Mouse (Mus musculus) stomach, embryonic 16.5 days (tissue): ENCODE data around the gene Ltbp1. TPM values are rescaled to one million over a fixed set of nuclear protein-coding genes. Genes with fewer than 3 reads are reported as not detected.

Experiments used
- ATAC-seq: fragments of 200-750 bp; cut with Nextera tagmentation; 2 replicates; pipeline ENCODE4 v1.8.0; 2017; ENCODE audit warnings: moderate number of reproducible peaks, moderate TSS enrichment; ENCODE audit not compliant: insufficient read depth, low FRiP score
- H3K27ac ChIP-seq: fragments of 300-500 bp; sonication (generic); 2 replicates; pipeline ENCODE4 v1.5.1; 2014; ENCODE audit warnings: low read length
- H3K27me3 ChIP-seq: fragments of 300-500 bp; sonication (generic); 2 replicates; pipeline ENCODE4 v1.6.1; 2014; ENCODE audit warnings: low read length, control low read depth, mixed read lengths; ENCODE audit not compliant: control insufficient read depth, insufficient read depth
- H3K36me3 ChIP-seq: fragments of 300-500 bp; sonication (generic); 2 replicates; pipeline ENCODE4 v1.6.1; 2014; ENCODE audit warnings: low read length; ENCODE audit not compliant: control insufficient read depth, insufficient read depth
- H3K4me1 ChIP-seq: fragments of 300-500 bp; sonication (generic); 2 replicates; pipeline ENCODE4 v1.6.1; 2014; ENCODE audit warnings: low read length, control low read depth, mixed read lengths; ENCODE audit not compliant: control insufficient read depth, insufficient read depth
- H3K4me2 ChIP-seq: fragments of 300-500 bp; sonication (generic); 2 replicates; pipeline ENCODE4 v1.6.1; 2014; ENCODE audit warnings: low read depth, low read length, mixed read lengths
- H3K4me3 ChIP-seq: fragments of 300-500 bp; sonication (generic); replicated peaks from 2 replicates; pipeline ENCODE4 v1.5.1; 2014; ENCODE audit warnings: mild to moderate bottlenecking, low read length
- H3K9ac ChIP-seq: fragments of 300-500 bp; sonication (generic); 2 replicates; pipeline ENCODE4 v1.6.1; 2014; ENCODE audit warnings: low read length
- H3K9me3 ChIP-seq: fragments of 300-500 bp; sonication (generic); replicated peaks from 2 replicates; pipeline ENCODE4 v1.6.1; 2016; ENCODE audit warnings: low read length, control low read depth; ENCODE audit not compliant: control insufficient read depth
- WGBS: fragments of 180-500 bp; shearing (Covaris S2); extraction: QIAGEN DNeasy Blood & Tissue Kit; methylation state at CpG from one replicate; pipeline ENCODE4 v1.1.7; 2014; 5-methylcytosine and 5-hydroxymethylcytosine counted together
- polyA plus RNA-seq: library from polyadenylated mRNA; unstranded; fragments of >200 nt; fragmentation: Nextera tagmentation; extraction: Ambion mirVana; gene quantifications from 2 replicates; pipeline ENCODE4 v1.2.1, GENCODE M21; 2015

The Ltbp1 gene
- polyA plus RNA-seq, 1 experiment from 2014 or later: 30.1 TPM

DNA sequence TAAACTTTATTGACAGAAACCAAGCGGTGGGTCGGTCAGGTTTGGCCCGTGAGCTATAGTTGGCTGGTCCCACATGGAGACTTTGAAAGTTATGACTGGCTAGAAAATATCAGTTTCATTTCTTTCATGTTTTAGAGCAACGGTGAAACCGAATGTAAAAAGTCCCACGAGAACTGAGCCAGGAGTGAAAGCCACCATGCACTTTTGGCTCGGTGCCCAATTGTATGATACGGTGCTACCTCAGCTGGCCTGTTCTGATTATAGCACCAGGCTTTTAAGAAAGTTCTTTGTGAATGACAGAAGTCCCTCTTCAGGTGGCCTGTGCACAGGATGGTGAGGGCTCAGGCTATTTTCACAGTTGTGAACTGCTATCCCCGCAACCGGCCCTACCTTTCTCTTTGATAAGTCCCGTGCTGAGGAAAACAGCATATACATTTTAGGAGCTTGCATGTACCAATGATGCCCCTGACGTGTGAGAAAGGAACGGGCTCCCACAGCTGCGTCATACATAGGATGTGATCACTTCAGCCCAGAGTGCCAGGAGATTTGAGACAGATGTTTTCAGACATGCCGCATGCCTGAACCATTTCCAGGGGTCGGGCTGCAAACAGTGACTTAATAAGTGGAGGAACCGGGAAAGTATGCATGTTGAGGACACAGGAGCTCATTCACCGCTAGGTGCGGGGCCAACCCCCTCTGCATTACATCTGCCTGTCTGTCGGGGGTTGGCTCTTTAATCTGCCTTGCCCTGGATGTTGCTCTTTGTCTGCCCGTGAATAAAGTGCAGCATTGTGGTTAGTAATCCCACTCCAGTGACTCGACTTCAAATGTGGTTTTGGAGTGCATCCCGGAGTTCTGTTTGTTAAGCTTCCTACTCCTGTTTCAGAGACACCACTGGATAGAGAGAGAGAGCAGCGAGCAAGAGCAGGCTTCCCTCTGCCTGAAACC is 172.8 kb downstream of the Ltbp1 start:
- ATAC-seq: peak; percentile 60
- no peaks in the 10 kb centered on the region for H3K9me3 ChIP-seq
- H3K9ac ChIP-seq: no peak overlapping the region
- H3K4me3 ChIP-seq: peak overlapping the region; percentile 24
- WGBS: 42% methylated on average over 24 of the region's 24 CpGs
- no peaks in the 10 kb centered on the region for H3K36me3 ChIP-seq
- H3K4me2 ChIP-seq: peak overlapping the region; percentile 49
- H3K27me3 ChIP-seq: no peaks in the 10 kb centered on the region
- H3K27ac ChIP-seq: peak overlapping the region; percentile 72
- peaks cover 19% of the 10 kb centered on the region for H3K4me1 ChIP-seq

DNA sequence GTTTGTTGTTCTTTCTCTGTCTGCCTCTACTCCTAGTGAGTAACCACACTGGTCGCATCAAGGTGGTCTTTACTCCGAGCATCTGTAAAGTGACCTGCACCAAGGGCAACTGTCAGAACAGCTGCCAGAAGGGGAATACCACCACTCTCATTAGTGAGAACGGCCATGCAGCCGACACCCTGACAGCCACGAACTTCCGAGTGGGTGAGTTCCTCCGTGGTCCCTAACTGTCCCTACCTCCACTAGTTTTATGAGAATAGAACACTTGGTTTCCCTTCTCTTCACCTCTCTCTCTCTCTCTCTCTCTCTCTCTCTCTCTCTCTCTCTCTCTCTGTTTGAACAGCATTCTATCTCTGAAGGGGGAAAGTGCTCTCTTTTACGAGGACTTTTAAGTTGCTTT is 173.6 kb downstream of the Ltbp1 start:
- peak overlapping the region; percentile 72 for H3K27ac ChIP-seq
- H3K9ac ChIP-seq: peak overlapping the region; percentile 43; the same call in 1 of the 2 replicates

DNA sequence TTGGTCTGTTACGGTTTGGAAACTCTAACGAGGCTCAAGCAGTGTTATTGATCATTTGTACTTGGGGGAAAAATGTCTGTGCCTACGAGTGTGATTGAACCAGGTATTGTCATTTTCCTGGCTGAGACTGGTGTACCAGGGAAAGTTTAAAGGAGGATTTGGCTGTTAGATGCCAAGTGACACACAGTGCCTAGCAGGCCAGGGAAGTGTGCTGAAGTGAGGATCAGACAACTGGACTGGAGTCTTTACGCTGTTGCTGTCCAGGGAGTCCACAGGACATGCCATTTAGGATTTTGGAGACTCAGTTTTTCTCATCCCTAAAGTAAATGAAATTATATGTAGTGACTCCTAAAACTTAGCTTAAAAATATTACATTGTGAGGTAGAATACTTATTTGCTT is 174.9 kb downstream of the Ltbp1 start:
- Histone ChIP-seq H3K4me2 (peak overlapping the region; percentile 49; the same call in 1 of the 2 replicates), H3K36me3 (no peaks in the 10 kb centered on the region), H3K4me1 (peaks cover 19% of the 10 kb centered on the region), H3K4me3 (0 out of 2 replicates have a peak overlapping the region, but pooled peaks have one; percentile 3), H3K27ac (no peak overlapping the region), H3K9me3 (no peaks in the 10 kb centered on the region), H3K27me3 (no peaks in the 10 kb centered on the region), H3K9ac (no peak overlapping the region)
- WGBS: 70% methylated on average over 4 of the region's 4 CpGs
- ATAC-seq: no peak

More for the DNA sequence above, 173.6 kb downstream of the Ltbp1 start:
- peak overlapping the region; percentile 24 for H3K4me3 ChIP-seq
- no peaks in the 10 kb centered on the region for H3K9me3 ChIP-seq
- no peaks in the 10 kb centered on the region for H3K27me3 ChIP-seq
- peak overlapping the region; percentile 49 for H3K4me2 ChIP-seq
- WGBS: 49% methylated on average over 8 of the region's 8 CpGs
- ATAC-seq: no peak
- H3K4me1 ChIP-seq: peaks cover 19% of the 10 kb centered on the region
- no peaks in the 10 kb centered on the region for H3K36me3 ChIP-seq

DNA sequence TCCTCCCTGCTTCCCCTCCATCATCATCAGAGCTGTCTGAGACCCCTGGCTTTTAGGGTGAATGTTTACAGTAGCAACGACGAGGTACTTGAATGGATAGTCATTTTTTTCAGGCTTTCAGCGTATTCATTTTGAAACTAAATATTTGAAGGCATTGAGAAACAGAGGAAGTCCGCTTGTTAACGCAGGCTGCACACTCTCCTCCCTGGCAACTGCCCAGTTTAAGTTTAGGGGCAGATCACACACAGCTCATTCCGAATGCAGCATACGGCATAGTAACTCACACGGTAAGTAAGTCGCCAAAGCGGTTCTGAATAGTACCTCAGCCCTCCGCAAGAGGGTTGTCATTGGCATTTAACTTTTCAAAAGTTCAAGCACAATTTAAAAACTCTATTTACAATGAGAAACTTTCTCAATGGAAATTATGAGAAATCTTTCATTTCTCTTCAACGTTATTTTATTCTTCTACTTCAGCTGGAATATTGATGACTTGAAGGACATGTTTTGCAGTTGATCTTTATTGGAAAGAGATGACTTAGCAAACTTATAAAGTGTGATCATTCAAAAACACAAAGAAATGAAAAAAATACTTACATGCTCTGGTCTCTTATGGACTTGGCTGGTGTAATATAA is 175.7 kb downstream of the Ltbp1 start:
- Histone ChIP-seq H3K27ac (no peak overlapping the region), H3K4me2 (peak overlapping the region; percentile 46), H3K4me1 (peaks cover 19% of the 10 kb centered on the region), H3K9ac (no peak overlapping the region), H3K9me3 (no peaks in the 10 kb centered on the region), H3K36me3 (no peaks in the 10 kb centered on the region), H3K4me3 (peak overlapping the region; percentile 17; the same call in 1 of the 2 replicates), H3K27me3 (no peaks in the 10 kb centered on the region)
- 30% methylated on average over 12 of the region's 12 CpGs for WGBS
- ATAC-seq: no peak

DNA sequence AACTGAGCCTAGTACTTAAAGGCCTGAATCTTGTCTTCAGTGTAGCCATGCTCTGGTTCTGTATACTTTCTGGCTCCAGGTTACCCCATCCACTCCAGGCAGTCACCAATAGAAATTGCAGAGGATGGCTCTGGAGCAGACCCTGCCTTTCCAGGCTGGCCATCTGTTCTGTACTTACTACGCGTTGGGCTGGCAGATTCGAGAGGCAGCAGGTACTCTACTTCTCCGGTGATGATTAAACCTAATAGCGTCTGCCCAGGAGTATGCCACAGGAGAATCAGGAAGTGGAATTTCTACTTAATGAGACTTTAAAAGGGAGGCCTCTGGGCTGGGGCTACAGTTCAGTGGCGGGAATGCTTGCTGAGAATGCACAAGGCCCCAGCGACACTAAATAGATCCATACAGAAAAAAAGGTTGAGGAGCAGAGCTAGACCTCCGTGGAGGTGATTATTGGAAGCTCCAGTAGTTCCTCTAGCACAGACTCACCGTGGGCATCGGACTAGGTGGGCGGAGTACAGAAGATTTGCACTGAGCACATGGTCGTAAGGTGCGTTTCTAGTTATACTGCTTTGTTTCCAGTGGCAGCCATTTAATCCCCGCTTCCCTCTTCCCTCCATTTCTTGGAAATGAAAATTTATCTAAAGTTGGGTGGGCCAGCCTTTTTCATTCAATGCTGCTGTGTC is 177.1 kb downstream of the Ltbp1 start:
- no peaks in the 10 kb centered on the region for H3K36me3 ChIP-seq
- 73% methylated on average over 14 of the region's 14 CpGs for WGBS
- H3K4me3 ChIP-seq: no peak overlapping the region
- no peak overlapping the region for H3K9ac ChIP-seq
- H3K4me1 ChIP-seq: peaks cover 19% of the 10 kb centered on the region
- no peaks in the 10 kb centered on the region for H3K27me3 ChIP-seq
- H3K27ac ChIP-seq: peak overlapping the region; percentile 38; the same call in 1 of the 2 replicates
- H3K4me2 ChIP-seq: no peak overlapping the region
- H3K9me3 ChIP-seq: no peaks in the 10 kb centered on the region
- no peak for ATAC-seq

DNA sequence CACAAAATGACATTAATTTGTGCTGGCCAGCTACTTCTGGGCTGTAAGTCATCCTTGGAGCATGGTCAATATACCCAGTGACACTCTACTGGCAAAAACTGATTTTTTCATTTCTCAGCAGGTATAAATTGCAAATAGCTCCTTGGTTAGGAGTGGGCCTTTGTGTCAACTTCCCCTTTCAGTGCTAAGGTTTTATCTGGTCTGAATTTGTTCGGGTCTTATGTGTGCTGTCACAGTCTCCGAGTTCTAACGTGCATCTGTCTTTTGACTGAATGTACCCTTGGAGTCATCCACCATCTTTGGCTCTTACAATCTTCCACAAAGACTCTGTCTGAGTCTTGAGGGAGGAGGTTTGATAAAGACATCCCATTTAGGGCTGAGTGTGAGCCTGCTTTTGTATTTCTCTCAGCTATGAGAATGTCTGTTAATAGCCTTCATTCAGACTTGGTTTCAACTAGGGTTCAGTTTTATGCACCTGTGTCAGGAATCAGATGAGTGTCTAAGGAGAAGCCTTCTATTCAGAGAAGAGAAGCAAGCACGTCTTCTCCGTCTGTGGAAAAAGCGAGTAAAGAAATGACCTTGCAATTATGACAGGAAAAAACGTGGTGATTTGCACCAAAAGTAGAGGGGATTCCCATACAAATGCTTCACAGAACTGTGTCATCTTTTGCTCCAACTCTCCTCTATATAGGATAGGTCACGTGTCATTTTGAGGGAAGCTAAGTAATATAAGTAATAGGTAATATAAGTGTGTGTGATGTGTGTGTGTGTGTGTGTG is 181.6 kb downstream of the Ltbp1 start:
- peaks cover 14% of the 10 kb centered on the region; the same call in 1 of the 2 replicates for H3K4me1 ChIP-seq
- no peaks in the 10 kb centered on the region for H3K27me3 ChIP-seq
- whole genome bisulfite sequencing: 86% methylated on average over 8 of the region's 8 CpGs
- H3K9ac ChIP-seq: no peak overlapping the region
- no peaks in the 10 kb centered on the region for H3K9me3 ChIP-seq
- ATAC-seq: no peak
- no peak overlapping the region for H3K27ac ChIP-seq
- no peak overlapping the region for H3K4me2 ChIP-seq
- no peak overlapping the region for H3K4me3 ChIP-seq
- H3K36me3 ChIP-seq: no peaks in the 10 kb centered on the region

DNA sequence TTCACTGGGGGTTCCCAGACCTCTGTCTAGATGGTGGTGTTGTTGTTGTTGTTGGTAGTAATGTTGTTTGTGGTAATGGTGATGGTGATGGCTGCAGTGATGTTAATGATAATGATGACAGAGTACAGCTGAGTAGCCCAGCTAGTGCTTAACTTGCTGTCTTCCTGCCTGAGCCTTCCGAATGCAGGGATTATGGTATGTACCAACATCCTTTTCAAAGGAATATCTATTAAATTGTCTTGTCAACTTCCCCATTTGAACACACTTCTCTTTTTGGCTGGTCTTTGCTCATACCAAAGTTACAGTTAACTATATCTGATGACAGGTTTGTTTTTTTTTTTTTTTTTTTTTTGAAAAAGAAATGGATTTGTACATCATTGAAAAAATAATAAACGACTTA is 191.6 kb downstream of the Ltbp1 start:
- no peak overlapping the region for H3K4me2 ChIP-seq

DNA sequence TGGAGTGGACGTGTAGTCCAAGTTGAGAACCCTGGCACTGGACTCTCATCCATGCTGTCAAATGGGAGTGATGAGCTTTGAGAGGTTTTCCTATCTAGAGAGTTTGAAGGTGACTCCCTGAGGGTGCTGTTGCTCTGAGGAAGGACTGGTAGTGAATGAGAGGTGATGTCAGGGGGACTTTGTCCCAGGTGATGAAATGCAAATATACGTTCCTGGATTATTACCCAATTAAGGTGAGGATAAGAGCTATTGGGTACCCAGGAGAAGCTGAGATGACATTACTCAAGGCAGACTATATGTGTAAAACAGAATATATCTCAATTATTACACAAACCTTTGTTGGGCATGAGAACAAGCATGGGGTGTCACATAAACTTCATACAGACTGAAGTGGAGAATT is 193.4 kb downstream of the Ltbp1 start:
- Histone ChIP-seq H3K9ac (no peak overlapping the region), H3K4me2 (no peak overlapping the region), H3K4me3 (no peak overlapping the region), H3K4me1 (no peaks in the 10 kb centered on the region), H3K36me3 (no peaks in the 10 kb centered on the region; the same call in 1 of the 2 replicates), H3K27ac (no peak overlapping the region), H3K9me3 (no peaks in the 10 kb centered on the region), H3K27me3 (no peaks in the 10 kb centered on the region)
- 91% methylated on average over 2 of the region's 2 CpGs for WGBS
- ATAC-seq: no peak

More for the DNA sequence above, 191.6 kb downstream of the Ltbp1 start:
- Histone ChIP-seq H3K9me3 (no peaks in the 10 kb centered on the region), H3K9ac (no peak overlapping the region), H3K4me1 (no peaks in the 10 kb centered on the region), H3K27me3 (no peaks in the 10 kb centered on the region), H3K27ac (no peak overlapping the region), H3K36me3 (no peaks in the 10 kb centered on the region; the same call in 1 of the 2 replicates), H3K4me3 (no peak overlapping the region)
- ATAC-seq: no peak
- WGBS: 81% methylated on average over 2 of the region's 2 CpGs
